Mouse (Mus musculus) heart, embryonic 14.5 days (tissue): ENCODE measurements around the gene Podxl2. TPM values are rescaled to one million over a fixed set of nuclear protein-coding genes. Genes with fewer than 3 reads are reported as not detected.

ENCODE experiments used
- ATAC-seq: fragments of 200-750 bp; cut with Nextera tagmentation; 2 replicates; pipeline ENCODE4 v1.8.0; 2017; ENCODE audit warnings: low read depth, moderate TSS enrichment; ENCODE audit not compliant: insufficient number of reproducible peaks, insufficient read depth, low FRiP score
- H3K27ac ChIP-seq, 2 experiments: fragments of 200-500 bp in 1 of 2; fragments of 300-500 bp in 1 of 2; sonication (generic) in 1 of 2; replicated peaks in 1 of 2; 2 replicates each; pipeline ENCODE4 v1.5.1; 2012 to 2014; ENCODE audit warnings: low read depth in 2 of 2, low read length in 2 of 2, control low read depth in 1 of 2, mild to moderate bottlenecking in 1 of 2, mixed read lengths in 1 of 2; ENCODE audit not compliant: control insufficient read depth in 1 of 2, insufficient read depth in 1 of 2
- H3K27me3 ChIP-seq: fragments of 300-500 bp; sonication (generic); 2 replicates; pipeline ENCODE4 v1.6.1; 2014; ENCODE audit warnings: mild to moderate bottlenecking, low read length, control low read depth; ENCODE audit not compliant: control insufficient read depth, insufficient read depth
- H3K36me3 ChIP-seq: fragments of 300-500 bp; sonication (generic); 2 replicates; pipeline ENCODE4 v1.6.1; 2014; ENCODE audit warnings: mild to moderate bottlenecking, control low read depth, low read length, mixed read lengths; ENCODE audit not compliant: control insufficient read depth, insufficient read depth
- H3K4me1 ChIP-seq, 2 experiments: fragments of 200-500 bp in 1 of 2; fragments of 300-500 bp in 1 of 2; sonication (generic) in 1 of 2; 2 replicates each; pipeline ENCODE4 v1.6.1; 2012 to 2014; ENCODE audit warnings: low read length in 2 of 2, control low read depth in 1 of 2, mixed read lengths in 1 of 2; ENCODE audit not compliant: control insufficient read depth in 2 of 2, insufficient read depth in 2 of 2
- H3K4me2 ChIP-seq: fragments of 300-500 bp; sonication (generic); 2 replicates; pipeline ENCODE4 v1.6.1; 2014; ENCODE audit warnings: mild to moderate bottlenecking, low read length
- H3K4me3 ChIP-seq, 2 experiments: fragments of 200-500 bp in 1 of 2; fragments of 300-500 bp in 1 of 2; sonication (generic) in 1 of 2; 2 replicates each; pipeline ENCODE4 v1.5.1; 2012 to 2014; ENCODE audit warnings: low read length in 2 of 2, mild to moderate bottlenecking in 2 of 2, control low read depth in 1 of 2, low read depth in 1 of 2, moderate library complexity in 1 of 2; ENCODE audit not compliant: control insufficient read depth in 1 of 2, insufficient read depth in 1 of 2
- H3K9ac ChIP-seq: fragments of 300-500 bp; sonication (generic); 2 replicates; pipeline ENCODE4 v1.6.1; 2014; ENCODE audit warnings: mild to moderate bottlenecking, low read length
- H3K9me3 ChIP-seq: fragments of 300-500 bp; sonication (generic); 2 replicates; pipeline ENCODE4 v1.6.1; 2016; ENCODE audit warnings: low read length, control low read depth; ENCODE audit not compliant: control insufficient read depth
- WGBS: fragments of 180-500 bp; shearing (Covaris S2); extraction: QIAGEN DNeasy Blood & Tissue Kit; methylation state at CpG from one replicate; pipeline ENCODE4 v1.1.7; 2014; 5-methylcytosine and 5-hydroxymethylcytosine counted together
- polyA plus RNA-seq: library from polyadenylated mRNA; unstranded; fragments of >200 nt; fragmentation: Nextera tagmentation; extraction: Ambion mirVana; gene quantifications from 2 replicates; pipeline ENCODE4 v1.2.1, GENCODE M21; 2014

Podxl2 gene
- polyA plus RNA-seq, 1 experiment from 2014 or later, result 51.6 TPM

- Histone ChIP-seq H3K9ac (no peak overlapping the region), H3K4me1 (peaks cover 7 to 9% of the 10 kb centered on the region in 2 experiments; a peak in 2 of 4 replicates), H3K36me3 (no peaks in the 10 kb centered on the region), H3K27me3 (no peaks in the 10 kb centered on the region), H3K4me2 (no peak overlapping the region), H3K4me3 (no peak overlapping the region), H3K9me3 (no peaks in the 10 kb centered on the region), H3K27ac (no peak overlapping the region)
- WGBS, result 86% methylated on average over 13 of the region's 13 CpGs
- no peak for ATAC-seq
Observed at GRCm38 (mm10) chr6:88793872-88794271, 81.0 kb downstream of the Podxl2 start.

DNA sequence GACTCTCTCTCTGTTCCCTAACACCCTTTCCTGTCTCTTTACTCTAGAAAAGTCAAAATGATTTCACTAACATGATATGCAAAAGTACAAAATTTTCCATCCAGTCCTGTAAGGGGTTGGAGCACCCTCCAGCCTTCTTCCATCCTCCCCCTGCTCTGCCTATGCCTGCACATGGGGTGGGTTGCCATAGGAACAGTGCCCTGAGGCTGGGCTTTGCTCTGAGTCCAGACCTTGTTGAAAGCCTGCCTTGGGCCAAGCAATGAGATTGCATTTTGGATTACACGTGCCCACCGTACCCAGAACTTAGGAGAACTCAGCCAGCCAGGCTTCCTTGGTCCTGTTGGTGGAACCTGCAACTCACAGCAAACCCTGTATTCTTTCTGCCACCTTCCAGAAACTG lies 81.6 kb downstream of the Podxl2 start:
- H3K4me3 ChIP-seq, result no peak overlapping the region
- H3K9ac ChIP-seq, result no peak overlapping the region
- H3K27ac ChIP-seq, result no peak overlapping the region
- 60% methylated on average over 2 of the region's 2 CpGs for whole genome bisulfite sequencing
- peaks cover 7 to 9% of the 10 kb centered on the region in 2 experiments; a peak in 2 of 4 replicates for H3K4me1 ChIP-seq
- no peak overlapping the region for H3K4me2 ChIP-seq
- no peaks in the 10 kb centered on the region for H3K36me3 ChIP-seq
- no peaks in the 10 kb centered on the region for H3K9me3 ChIP-seq
- no peak for ATAC-seq
- H3K27me3 ChIP-seq, result no peaks in the 10 kb centered on the region

Other genes with a start within 250 kb of the Podxl2 start
- 22.8 and 26.7 TPM in 2 replicates for gene Kbtbd12, start 237.1 kb downstream of the Podxl2 start, polyA plus RNA-seq
- gene Mgll, start 150.6 kb downstream of the Podxl2 start, polyA plus RNA-seq, result 25.9 and 28.7 TPM in 2 replicates
- gene Abtb1, start 33.1 kb downstream of the Podxl2 start, polyA plus RNA-seq, result 20.9 and 22.3 TPM in 2 replicates
- gene Mcm2, start 23.7 kb upstream of the Podxl2 start, polyA plus RNA-seq, result 79.2 and 83.9 TPM in 2 replicates
- 36.8 and 39.5 TPM in 2 replicates for gene Tpra1, start 27.2 kb upstream of the Podxl2 start, polyA plus RNA-seq